21 mouse cellular contexts compared by ENCODE assay signal in genomic region chr17:79584246-79584800, GRCm38 (mm10). TPM values are rescaled to one million over a fixed set of nuclear protein-coding genes. Genes with fewer than 3 reads are reported as not detected.
DNase-seq lines count a peak whose midpoint lies in the region; ATAC-seq lines count a peak whose summit lies in the region.
"Had no signal": no experiment of that assay in that cellular context is flagged by ENCODE, and none has a peak within 500 bp of the region (broad histone marks: within the 10 kb centered on the region; RNA-seq: fewer than 3 reads in every experiment).

No protein-coding gene starts in this region.

- peaks cover 6% of the 10 kb centered on the region for H3K4me1 ChIP-seq in megakaryocyte, embryonic 14.5 days
- H3K4me1 ChIP-seq: heart, embryonic 12.5 days; hindbrain, embryonic 15.5 days; neural tube, embryonic 13.5 days had no signal

- peak; percentile 91 for ATAC-seq in common myeloid progenitor, adult 5-6 weeks (replicated peaks; ENCODE audit: low read depth, poor library complexity, severe bottlenecking)
- ATAC-seq: intestine, postnatal 0 days had no signal

- intact Hi-C loops in left cerebral cortex, postnatal 10 days (cut with DNase I) = loop anchor here (10.0 kb wide), 1 partner anchor 600 kb away; no protein-coding TSS in a partner anchor

- peak overlapping the region; percentile 80 for H3K4me3 ChIP-seq in megakaryocyte, embryonic 14.5 days (replicated peaks)
- H3K4me3 ChIP-seq: heart, embryonic 12.5 days; hindbrain, embryonic 15.5 days; layer of hippocampus, adult 2 months; limb, embryonic 10.5 days; neural tube, embryonic 13.5 days had no signal

- DNase-seq in adrenal gland, postnatal 14 days = peak; percentile 14
- DNase-seq in adrenal gland, postnatal 4 days (ENCODE audit: low spot score in 2 of 2) = no peak
- DNase-seq in left cerebral cortex, postnatal 10 days (ENCODE audit: extremely low spot score in 1 of 2, low spot score in 2 of 2) = no peak
- DNase-seq in layer of hippocampus, postnatal 36 days = no peak
- no peak for DNase-seq in heart, adult 18-20 months
- no peak for DNase-seq in liver
- DNase-seq: cerebellum, postnatal 14 days; embryo, embryonic 11 days; heart, postnatal 14 days; lung, adult 18-20 months; lung, postnatal 14 days; thymus, adult 18-20 months had no signal

- no peaks in the 10 kb centered on the region for H3K27me3 ChIP-seq in megakaryocyte, embryonic 14.5 days (replicated peaks)
- H3K27me3 ChIP-seq: heart, embryonic 12.5 days; hindbrain, embryonic 15.5 days; neural tube, embryonic 13.5 days had no signal

- no peaks in the 10 kb centered on the region for H3K9me3 ChIP-seq in megakaryocyte, embryonic 14.5 days
- H3K9me3 ChIP-seq: G1E; heart, embryonic 12.5 days; hindbrain, embryonic 15.5 days; limb, embryonic 10.5 days; neural tube, embryonic 13.5 days had no signal

- no peaks in the 10 kb centered on the region for H3K36me3 ChIP-seq in megakaryocyte, embryonic 14.5 days (replicated peaks; ENCODE audit: low read length)
- H3K36me3 ChIP-seq: G1E; heart, embryonic 12.5 days; hindbrain, embryonic 15.5 days; limb, embryonic 10.5 days; neural tube, embryonic 13.5 days had no signal

RNA-seq across cellular contexts. Expression of gene Rmdn2, which starts 27.3 kb away (rescaled TPM):
- 163 and 175 TPM in 2 replicates for total RNA-seq in adrenal gland, postnatal 14 days (2021)
- 100 to 1,000 TPM; 276 to 287 TPM for total RNA-seq in adrenal gland, postnatal 4 days (2021)
- total RNA-seq in common myeloid progenitor, adult 5-6 weeks (2017) = 5.2 and 5.8 TPM in 2 replicates
- 2.6 and 5.8 TPM in 2 replicates for polyA plus RNA-seq in megakaryocyte, embryonic 14.5 days (2012; ENCODE audit: insufficient read depth, low replicate concordance)
- 10 to 100 TPM; 11.7 to 11.9 TPM for total RNA-seq in left cerebral cortex, postnatal 10 days (2021)
- 1 to 10 TPM; 9.3 to 9.4 TPM for total RNA-seq in layer of hippocampus, postnatal 36 days (2021)
- 10 to 100 TPM; 12.5 to 13.1 TPM for total RNA-seq in heart, adult 18-20 months (2021)

Comparison
In these comparisons a context has a peak if more than half of its experiments do, and no peak if none do; other contexts are left out.
1. RNA of gene Rmdn2, which starts 27.3 kb away (total RNA-seq): 276 to 287 TPM in adrenal gland, postnatal 4 days and 163 to 175 TPM in adrenal gland, postnatal 14 days; 12.5 to 13.1 TPM in heart, adult 18-20 months, 11.7 to 11.9 TPM in left cerebral cortex, postnatal 10 days, 9.3 to 9.4 TPM in layer of hippocampus, postnatal 36 days and 5.2 to 5.8 TPM in common myeloid progenitor, adult 5-6 weeks; every median in the first group is over 10 times any median in the second.